Mouse (Mus musculus) liver, embryonic 15.5 days (tissue): ENCODE results near the gene Tmcc3. TPM values are rescaled to one million over a fixed set of nuclear protein-coding genes. Genes with fewer than 3 reads are reported as not detected.

ENCODE experiments used
- ATAC-seq: fragments of 200-750 bp; cut with Nextera tagmentation; 2 replicates; pipeline ENCODE4 v1.8.0; 2017; ENCODE audit warnings: moderate number of reproducible peaks, mild to moderate bottlenecking, moderate library complexity; ENCODE audit not compliant: insufficient read depth
- H3K27ac ChIP-seq: fragments of 300-500 bp; sonication (generic); replicated peaks from 2 replicates; pipeline ENCODE4 v1.5.1; 2015; ENCODE audit warnings: mild to moderate bottlenecking, inconsistent platforms
- H3K27me3 ChIP-seq: fragments of 300-500 bp; sonication (generic); 2 replicates; pipeline ENCODE4 v1.6.1; 2015; ENCODE audit warnings: mild to moderate bottlenecking, inconsistent platforms
- H3K36me3 ChIP-seq: fragments of 300-500 bp; sonication (generic); replicated peaks from 2 replicates; pipeline ENCODE4 v1.6.1; 2015; ENCODE audit warnings: moderate library complexity, mild to moderate bottlenecking, inconsistent platforms
- H3K4me1 ChIP-seq: fragments of 300-500 bp; sonication (generic); replicated peaks from 2 replicates; pipeline ENCODE4 v1.6.1; 2015; ENCODE audit warnings: inconsistent platforms
- H3K4me2 ChIP-seq: fragments of 300-500 bp; sonication (generic); 2 replicates; pipeline ENCODE4 v1.6.1; 2015; ENCODE audit warnings: moderate library complexity, mild to moderate bottlenecking, inconsistent platforms
- H3K4me3 ChIP-seq: fragments of 300-500 bp; sonication (generic); replicated peaks from 2 replicates; pipeline ENCODE4 v1.5.1; 2015; ENCODE audit warnings: mild to moderate bottlenecking, inconsistent platforms
- H3K9ac ChIP-seq: fragments of 300-500 bp; sonication (generic); 2 replicates; pipeline ENCODE4 v1.6.1; 2015; ENCODE audit warnings: moderate library complexity, mild to moderate bottlenecking, inconsistent platforms
- H3K9me3 ChIP-seq: fragments of 300-500 bp; sonication (generic); replicated peaks from 2 replicates; pipeline ENCODE4 v1.6.1; 2016; ENCODE audit warnings: inconsistent platforms
- WGBS: fragments of 180-500 bp; shearing (Covaris S2); methylation state at CpG from one replicate; pipeline ENCODE4 v1.1.7; 2015; ENCODE audit warnings: mixed read lengths; ENCODE audit not compliant: insufficient replicate concordance; 5-methylcytosine and 5-hydroxymethylcytosine counted together
- polyA plus RNA-seq: library from polyadenylated mRNA; unstranded; fragments of >200 nt; fragmentation: Nextera tagmentation; extraction: Ambion mirVana; gene quantifications from 2 replicates; pipeline ENCODE4 v1.2.1, GENCODE M21; 2015

The Tmcc3 gene
- polyA plus RNA-seq, 1 experiment from 2014 or later: 3.4 TPM

DNA sequence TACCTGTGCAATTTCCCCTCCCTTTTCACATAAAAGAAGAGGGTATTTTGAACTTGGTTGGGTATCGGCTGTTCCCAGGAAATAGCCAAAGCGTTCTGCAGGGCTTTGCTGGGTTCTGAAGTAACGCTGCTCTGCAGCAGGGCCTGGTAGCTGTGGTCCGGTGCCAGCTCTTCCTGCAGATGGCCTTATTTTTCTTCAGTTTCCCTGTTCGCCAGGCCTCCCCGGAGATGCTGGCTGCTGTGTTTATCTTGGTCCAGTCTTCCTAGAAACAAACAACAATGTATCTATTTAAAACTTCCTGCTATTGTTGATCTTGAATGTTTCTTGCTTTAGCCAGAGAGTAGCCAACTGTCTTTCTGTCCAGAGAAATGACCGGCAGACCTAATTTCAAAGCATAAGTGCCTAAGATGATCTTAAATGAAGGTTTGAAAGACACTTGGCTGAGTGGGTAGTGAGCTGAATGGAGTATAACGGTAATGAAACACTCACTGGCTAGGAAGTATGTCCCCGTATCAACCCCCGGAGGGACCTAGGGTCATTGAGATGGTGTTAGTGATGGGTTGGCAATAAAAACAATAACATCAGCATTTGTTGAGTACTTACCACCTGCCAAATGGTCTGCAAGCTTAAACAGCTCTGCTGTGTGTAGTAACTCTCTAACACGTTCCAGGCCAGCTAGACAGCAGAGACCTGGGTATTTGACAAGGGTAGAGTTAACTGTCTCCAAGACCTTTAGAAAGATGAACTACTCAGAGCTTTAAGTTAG is 39.3 kb downstream of the Tmcc3 start:
- Histone ChIP-seq H3K36me3 (no peaks in the 10 kb centered on the region), H3K4me1 (peaks cover 3% of the 10 kb centered on the region; the same call in 1 of the 2 replicates), H3K4me3 (no peak overlapping the region), H3K4me2 (no peak overlapping the region), H3K9me3 (no peaks in the 10 kb centered on the region), H3K27me3 (no peaks in the 10 kb centered on the region), H3K27ac (no peak overlapping the region), H3K9ac (no peak overlapping the region)
- WGBS: 71% methylated on average over 11 of the region's 11 CpGs
- no peak for ATAC-seq

DNA sequence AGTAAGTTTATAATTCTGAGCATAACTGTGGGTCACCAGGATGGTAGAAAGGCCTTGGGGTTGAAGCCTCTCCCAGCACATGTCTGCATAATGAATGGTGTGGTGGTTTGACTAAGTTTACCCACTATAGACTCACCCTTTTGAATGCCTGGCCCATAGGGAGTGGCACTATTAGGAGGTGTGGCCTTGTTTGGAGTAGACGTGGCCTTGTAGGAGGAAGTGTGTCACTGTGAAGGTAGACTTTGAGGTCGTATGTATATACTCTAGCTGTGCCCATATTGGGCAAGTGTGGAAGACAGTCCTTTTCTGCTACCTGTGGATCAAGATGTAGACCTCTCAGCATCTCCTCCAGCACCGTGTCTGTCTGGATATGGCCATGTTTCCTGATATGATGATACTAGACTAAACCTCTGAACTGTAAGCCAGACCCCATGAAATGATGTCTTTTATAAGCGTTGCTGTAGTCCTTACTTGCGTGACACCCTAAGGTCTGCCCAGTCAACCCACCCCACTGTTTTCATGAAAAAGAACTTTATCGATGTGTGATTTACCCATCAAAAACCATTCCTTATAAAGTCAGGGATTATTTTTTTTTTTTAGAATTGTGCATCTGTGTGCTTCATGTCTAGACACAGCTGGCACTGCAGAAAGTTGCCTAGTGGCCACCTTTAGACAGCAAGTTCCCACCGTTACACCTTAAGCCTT is 40.6 kb downstream of the Tmcc3 start:
- no peak overlapping the region for H3K4me3 ChIP-seq
- WGBS: 73% methylated on average over 7 of the region's 7 CpGs
- H3K27ac ChIP-seq: no peak overlapping the region
- peaks cover 3% of the 10 kb centered on the region; the same call in 1 of the 2 replicates for H3K4me1 ChIP-seq
- no peak overlapping the region for H3K9ac ChIP-seq
- ATAC-seq: no peak
- no peaks in the 10 kb centered on the region for H3K36me3 ChIP-seq
- H3K4me2 ChIP-seq: no peak overlapping the region
- H3K27me3 ChIP-seq: no peaks in the 10 kb centered on the region
- no peaks in the 10 kb centered on the region for H3K9me3 ChIP-seq

DNA sequence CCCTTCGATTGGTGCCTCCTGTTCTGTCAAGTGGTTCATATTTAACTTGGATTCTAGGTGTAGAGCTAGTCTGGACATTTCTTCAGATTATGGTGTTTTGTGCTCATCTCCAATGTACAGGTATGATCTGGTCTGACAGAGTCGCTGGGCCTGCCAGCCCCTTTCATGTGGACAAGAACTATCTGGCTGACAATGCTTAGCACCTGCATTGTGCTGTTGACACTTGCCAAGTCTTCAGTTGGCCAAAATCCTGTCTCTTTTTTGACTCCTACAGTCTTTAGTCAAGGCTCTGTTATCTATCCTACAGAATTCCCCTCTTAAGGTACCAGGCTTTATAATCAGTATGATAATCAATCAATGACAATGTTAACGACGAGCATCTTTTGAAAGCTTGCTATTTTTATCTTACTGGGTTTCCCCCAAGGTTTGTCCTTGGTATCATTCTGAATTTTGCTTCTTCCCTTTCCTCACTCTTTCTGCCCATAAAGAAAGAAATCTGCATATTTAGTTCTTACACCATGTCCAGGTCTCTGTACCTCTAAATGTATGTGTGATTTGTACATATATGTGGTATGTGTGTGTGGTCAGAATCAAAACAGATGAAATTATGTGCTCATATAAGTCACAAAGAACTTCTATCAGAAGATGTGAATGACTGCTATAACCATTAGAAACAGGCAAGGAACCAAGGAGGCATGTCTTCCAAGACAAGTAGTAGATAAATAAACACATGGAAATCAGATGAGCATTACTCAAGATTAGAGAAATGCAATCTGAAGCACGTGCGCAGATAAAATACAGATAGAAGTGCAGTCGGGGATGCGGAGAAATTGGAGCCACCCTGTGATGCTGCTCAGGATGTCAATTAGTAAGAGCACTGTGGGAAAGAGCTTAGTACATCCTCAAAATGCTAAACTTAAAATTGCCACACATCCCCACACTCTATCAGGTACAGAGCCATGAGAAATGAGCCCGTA is 41.4 kb downstream of the Tmcc3 start:
- H3K27ac ChIP-seq: no peak overlapping the region
- H3K9me3 ChIP-seq: no peaks in the 10 kb centered on the region
- no peak overlapping the region for H3K9ac ChIP-seq
- H3K27me3 ChIP-seq: no peaks in the 10 kb centered on the region
- 70% methylated on average over 9 of the region's 9 CpGs for WGBS
- no peak for ATAC-seq
- no peaks in the 10 kb centered on the region for H3K36me3 ChIP-seq
- H3K4me3 ChIP-seq: no peak overlapping the region
- H3K4me1 ChIP-seq: peaks cover 3% of the 10 kb centered on the region; the same call in 1 of the 2 replicates
- no peak overlapping the region for H3K4me2 ChIP-seq

DNA sequence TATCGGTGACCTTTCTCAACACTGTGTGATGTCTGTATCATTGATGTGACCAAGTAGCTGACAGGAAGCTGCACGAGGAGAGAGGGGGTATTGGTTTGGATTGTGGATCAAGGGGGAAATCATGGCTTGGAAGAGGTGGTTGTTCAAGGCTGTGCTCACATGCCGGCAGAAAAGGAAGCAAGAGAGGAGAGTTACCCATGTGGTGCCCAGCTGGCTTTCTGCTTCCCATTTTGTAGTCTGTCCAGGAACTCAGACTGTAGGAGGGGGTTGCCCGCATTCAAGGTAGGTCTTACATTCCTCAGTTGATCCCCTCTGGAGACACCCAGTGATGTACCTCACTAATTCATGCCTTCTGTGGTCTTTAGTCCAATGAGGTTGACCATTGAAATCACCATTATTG is 42.3 kb downstream of the Tmcc3 start:
- Histone ChIP-seq H3K4me3 (no peak overlapping the region), H3K27ac (no peak overlapping the region), H3K9ac (no peak overlapping the region), H3K36me3 (no peaks in the 10 kb centered on the region), H3K4me2 (no peak overlapping the region), H3K27me3 (no peaks in the 10 kb centered on the region), H3K9me3 (no peaks in the 10 kb centered on the region), H3K4me1 (peaks cover 3% of the 10 kb centered on the region; the same call in 1 of the 2 replicates)
- ATAC-seq: no peak
- WGBS: 34% methylated on average over 4 of the region's 4 CpGs

DNA sequence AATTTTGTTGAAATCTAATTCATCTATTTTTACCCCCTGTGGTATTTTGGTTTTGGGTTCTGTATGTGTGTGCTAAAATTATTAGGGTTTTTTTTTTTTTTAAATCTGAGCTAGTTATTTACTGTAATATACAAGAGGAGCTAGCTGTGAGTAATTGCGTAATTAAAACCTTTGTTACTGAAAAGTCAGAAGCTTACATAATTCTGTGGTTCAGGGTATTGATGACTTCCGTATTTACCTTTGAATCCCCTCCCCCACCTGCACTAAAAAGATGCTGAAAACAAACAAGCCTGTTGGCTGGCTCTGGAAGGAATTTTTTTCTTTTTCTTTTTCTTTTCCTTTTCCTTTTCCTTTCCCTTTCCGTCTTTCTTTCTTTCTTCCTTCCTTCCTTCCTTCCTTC is 42.7 kb downstream of the Tmcc3 start:
- H3K36me3 ChIP-seq: no peaks in the 10 kb centered on the region
- no peaks in the 10 kb centered on the region for H3K9me3 ChIP-seq
- H3K4me1 ChIP-seq: peaks cover 3% of the 10 kb centered on the region; the same call in 1 of the 2 replicates
- 29% methylated on average over 3 of the region's 3 CpGs for WGBS
- no peaks in the 10 kb centered on the region for H3K27me3 ChIP-seq
- H3K4me3 ChIP-seq: no peak overlapping the region
- no peak overlapping the region for H3K4me2 ChIP-seq
- no peak for ATAC-seq
- H3K9ac ChIP-seq: no peak overlapping the region
- H3K27ac ChIP-seq: no peak overlapping the region

DNA sequence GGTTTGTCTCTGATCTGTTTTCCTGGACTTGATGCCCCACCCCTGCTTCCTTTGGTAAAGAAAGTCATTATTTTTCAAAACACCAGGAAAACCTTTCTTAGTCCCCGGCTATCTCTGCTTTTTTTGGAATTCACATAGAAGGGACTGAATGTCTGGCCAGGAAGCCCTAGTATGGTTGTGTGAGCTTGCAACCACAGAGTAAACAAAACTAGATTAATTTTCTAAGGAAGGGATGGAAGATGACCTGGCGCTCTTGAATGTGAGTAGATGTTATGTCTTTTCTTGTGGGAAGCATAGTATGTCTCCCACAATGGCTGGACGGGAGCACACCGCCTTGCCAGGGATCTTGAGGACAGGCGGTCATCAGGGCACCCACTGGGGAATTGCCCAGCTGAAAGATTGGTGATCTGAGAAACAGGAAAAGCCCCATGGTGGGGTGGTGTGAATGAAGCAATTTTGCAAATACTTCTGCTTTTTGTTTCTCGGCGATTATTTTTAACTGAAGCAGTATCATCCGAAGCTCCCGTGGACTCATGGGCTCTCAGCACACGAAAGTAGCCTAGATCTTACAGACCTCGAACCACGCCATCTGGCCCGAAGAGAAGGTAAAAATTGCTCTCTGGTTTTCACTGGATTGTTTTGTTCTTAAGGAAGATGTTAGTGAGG is 44.9 kb downstream of the Tmcc3 start:
- peaks cover 3% of the 10 kb centered on the region; the same call in 1 of the 2 replicates for H3K4me1 ChIP-seq
- H3K27ac ChIP-seq: no peak overlapping the region
- H3K9me3 ChIP-seq: no peaks in the 10 kb centered on the region
- no peaks in the 10 kb centered on the region for H3K36me3 ChIP-seq
- peak overlapping the region; percentile 32; the same call in 1 of the 2 replicates for H3K4me2 ChIP-seq
- ATAC-seq: no peak
- H3K27me3 ChIP-seq: no peaks in the 10 kb centered on the region
- H3K9ac ChIP-seq: no peak overlapping the region
- no peak overlapping the region for H3K4me3 ChIP-seq
- 19% methylated on average over 13 of the region's 13 CpGs for WGBS

DNA sequence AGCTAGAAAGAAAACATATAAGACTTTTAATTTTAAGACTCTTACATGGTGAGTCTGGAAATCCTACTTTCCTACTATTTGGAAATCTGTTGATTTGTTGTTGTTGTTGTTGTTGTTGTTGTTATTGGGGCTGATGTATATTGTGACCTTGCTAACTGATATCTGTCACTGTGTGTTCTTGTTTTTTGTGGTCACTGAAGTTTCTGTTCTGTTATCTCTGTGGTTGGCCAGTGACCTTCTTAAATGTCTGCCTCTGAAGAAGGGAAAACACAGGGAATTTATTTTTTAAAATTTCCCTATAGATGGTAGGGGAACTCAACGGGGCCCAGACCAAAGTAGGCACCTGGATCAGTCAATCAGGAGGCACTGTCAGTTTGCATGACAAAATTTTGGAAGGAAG is 48.9 kb downstream of the Tmcc3 start:
- Histone ChIP-seq H3K9me3 (no peaks in the 10 kb centered on the region), H3K4me3 (no peak overlapping the region), H3K27me3 (no peaks in the 10 kb centered on the region), H3K4me1 (no peaks in the 10 kb centered on the region), H3K4me2 (no peak overlapping the region), H3K27ac (no peak overlapping the region), H3K36me3 (no peaks in the 10 kb centered on the region), H3K9ac (no peak overlapping the region)
- 22% methylated on average over 1 of the region's 1 CpGs for WGBS
- ATAC-seq: no peak

DNA sequence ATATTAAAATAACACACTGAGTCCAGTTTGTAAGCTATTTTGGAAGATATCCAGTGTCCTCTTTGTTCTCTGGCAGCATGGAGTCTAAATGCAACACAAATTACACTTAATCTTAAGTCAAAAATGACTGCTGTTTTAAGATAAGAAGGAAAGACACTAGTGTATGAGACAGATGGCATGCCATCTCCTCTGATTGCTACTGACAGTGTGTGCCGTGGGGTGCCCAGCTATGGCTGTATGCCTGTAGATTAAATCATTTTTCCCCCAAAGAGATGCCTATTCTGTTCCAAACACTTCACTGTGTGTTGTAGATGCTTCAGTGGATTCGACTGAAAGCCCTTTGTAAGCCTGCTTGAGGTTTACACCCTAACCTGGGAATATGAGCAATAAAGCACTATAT is 59.5 kb downstream of the Tmcc3 start:
- Histone ChIP-seq H3K9me3 (no peaks in the 10 kb centered on the region), H3K27me3 (no peaks in the 10 kb centered on the region), H3K9ac (no peak overlapping the region), H3K4me3 (no peak overlapping the region), H3K4me2 (no peak overlapping the region), H3K36me3 (no peaks in the 10 kb centered on the region), H3K27ac (no peak overlapping the region), H3K4me1 (no peaks in the 10 kb centered on the region)
- ATAC-seq: peak; percentile 44; the same call in 1 of the 2 replicates
- WGBS: 21% methylated on average over 2 of the region's 2 CpGs

DNA sequence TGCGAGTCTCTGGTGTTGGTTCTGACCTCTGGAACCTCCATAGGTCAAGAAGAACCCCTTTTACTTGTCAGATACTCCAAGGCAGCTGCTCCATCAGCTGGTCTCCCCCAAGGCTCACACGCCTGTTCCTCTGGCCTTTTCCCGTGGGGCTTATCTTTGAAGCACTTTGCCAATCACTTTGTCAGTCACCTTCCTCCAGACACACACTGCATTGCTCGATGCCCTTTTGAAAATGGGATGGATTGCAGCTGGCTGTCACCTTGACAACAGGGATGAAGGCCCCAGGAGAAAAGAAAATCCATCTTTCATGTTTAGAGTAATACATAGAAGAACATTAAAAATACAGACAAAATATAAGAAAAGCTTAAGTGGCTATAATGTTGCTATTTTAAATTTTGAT is 65.2 kb downstream of the Tmcc3 start:
- H3K4me2 ChIP-seq: no peak overlapping the region
- H3K4me1 ChIP-seq: peaks cover 3% of the 10 kb centered on the region; the same call in 1 of the 2 replicates
- ATAC-seq: no peak
- H3K36me3 ChIP-seq: no peaks in the 10 kb centered on the region
- no peak overlapping the region for H3K27ac ChIP-seq
- H3K9me3 ChIP-seq: no peaks in the 10 kb centered on the region
- no peaks in the 10 kb centered on the region for H3K27me3 ChIP-seq
- 25% methylated on average over 4 of the region's 4 CpGs for WGBS
- H3K9ac ChIP-seq: no peak overlapping the region
- no peak overlapping the region for H3K4me3 ChIP-seq

DNA sequence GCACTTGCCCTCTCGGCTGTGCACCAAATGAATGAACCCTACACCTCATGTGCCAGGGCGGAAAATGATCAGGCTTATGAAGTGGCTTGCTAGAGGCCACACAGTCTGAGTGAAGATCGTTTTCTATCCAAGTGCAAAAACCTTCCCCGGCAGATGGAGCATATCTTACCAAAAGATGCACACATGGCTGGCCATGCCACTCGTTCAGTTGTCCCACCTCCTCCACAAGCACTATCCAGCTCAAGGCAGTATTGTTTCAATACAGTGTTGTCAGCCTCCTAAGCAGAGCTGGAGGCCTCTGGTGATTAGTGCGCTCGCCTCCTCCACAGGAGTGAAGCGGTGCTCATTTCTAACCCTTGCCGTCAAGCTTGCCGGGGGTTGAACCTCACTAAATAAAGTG is 66.1 kb downstream of the Tmcc3 start:
- Histone ChIP-seq H3K27ac (no peak overlapping the region), H3K36me3 (no peaks in the 10 kb centered on the region), H3K4me1 (peaks cover 3% of the 10 kb centered on the region; the same call in 1 of the 2 replicates), H3K27me3 (no peaks in the 10 kb centered on the region), H3K9ac (no peak overlapping the region), H3K4me3 (peak overlapping the region; percentile 22; the same call in 1 of the 2 replicates), H3K4me2 (peak overlapping the region; percentile 48), H3K9me3 (no peaks in the 10 kb centered on the region)
- no peak for ATAC-seq
- 43% methylated on average over 10 of the region's 10 CpGs for WGBS
